Mouse (Mus musculus) heart, postnatal 0 days (tissue): ENCODE data around the gene Spaar.

ENCODE experiments used
- CTCF ChIP-seq: IDR thresholded peaks from 2 replicates; pipeline ENCODE4 v1.5.1; 2016; ENCODE audit warnings: antibody characterized with exemption, control low read depth, low read depth
- EP300 ChIP-seq: IDR thresholded peaks from 2 replicates; pipeline ENCODE4 v1.6.1; 2016; ENCODE audit warnings: antibody characterized with exemption, low read depth

DNA sequence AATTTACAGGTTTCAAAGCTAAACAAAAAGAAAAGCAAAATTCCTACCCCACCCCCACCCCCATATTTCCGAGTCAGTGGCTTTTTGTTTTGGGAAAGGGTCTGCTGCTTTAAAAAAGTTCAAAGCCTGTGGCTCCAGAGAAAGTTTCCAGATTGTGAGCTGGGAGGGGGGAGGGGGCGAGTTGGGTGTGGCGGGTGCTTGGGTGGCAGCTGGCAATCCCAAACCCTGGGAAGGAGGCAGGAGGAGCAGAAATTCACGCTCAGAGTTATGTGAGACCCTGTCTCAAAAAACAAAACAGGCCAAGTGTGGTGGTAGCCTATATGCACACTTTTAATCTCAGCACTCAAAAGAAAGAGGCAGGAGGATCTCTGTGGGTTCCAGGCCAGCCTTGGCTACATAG, 12.8 kb downstream of the Spaar start:
- TF ChIP-seq CTCF = no peak
- TF ChIP-seq EP300 = no peak
